Mouse (Mus musculus): ENCODE data around the gene Tead1. TPM values are rescaled to one million over a fixed set of nuclear protein-coding genes. Genes with fewer than 3 reads are reported as not detected.

The Tead1 gene
- polyA plus RNA-seq, 1 experiment: 210 TPM

DNA sequence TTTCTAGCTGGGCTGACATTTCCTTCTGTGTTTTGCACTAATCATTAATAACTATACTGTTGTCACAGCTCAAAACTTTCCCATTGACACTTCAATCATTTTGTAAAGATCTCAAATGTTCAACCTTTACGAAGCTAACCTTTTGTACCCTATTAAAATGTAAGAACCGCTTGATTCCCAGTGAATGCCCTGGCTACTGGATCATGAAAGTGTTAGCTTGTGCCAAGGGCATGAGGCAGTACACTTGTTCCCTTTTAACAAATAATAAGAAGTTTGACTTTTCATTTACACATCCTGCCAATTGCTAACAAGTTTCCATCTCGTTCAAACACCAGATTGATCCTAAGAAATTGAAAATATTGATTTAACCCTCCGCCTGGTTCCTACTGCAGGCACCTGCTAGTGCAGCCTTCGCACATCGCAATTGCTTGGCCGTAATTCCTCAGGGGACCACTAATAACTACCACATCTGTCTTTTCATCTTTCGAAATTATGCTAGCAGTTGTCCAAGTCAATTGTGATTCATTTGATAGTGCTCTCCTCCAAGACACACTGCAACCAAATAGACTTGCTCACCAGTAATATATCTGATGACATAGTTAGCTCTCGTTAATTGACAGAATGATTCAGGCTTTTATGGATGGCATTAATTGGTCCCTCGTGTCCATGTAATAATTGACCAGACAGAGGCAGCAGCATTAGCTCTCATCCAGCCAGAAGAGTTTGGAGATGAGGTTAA, 133.1 kb downstream of the Tead1 start:
- Histone ChIP-seq H3K27ac (ENCODE audit: insufficient read depth, low read length) (no peak overlapping the region), H3K9me3 (replicated peaks; ENCODE audit: control insufficient read depth, insufficient read depth, low read length, poor library complexity, severe bottlenecking) (no peaks in the 10 kb centered on the region), H3K9ac (ENCODE audit: low read depth, poor library complexity, severe bottlenecking) (no peak overlapping the region), H3K27me3 (ENCODE audit: control insufficient read depth, insufficient read depth, low read length, poor library complexity, severe bottlenecking) (no peaks in the 10 kb centered on the region), H3K36me3 (ENCODE audit: control insufficient read depth, insufficient read depth, low read length, poor library complexity, severe bottlenecking) (no peaks in the 10 kb centered on the region), H3K4me3 (ENCODE audit: low read depth, low read length) (no peak overlapping the region), H3K4me1 (ENCODE audit: control insufficient read depth, insufficient read depth, low read length) (peaks cover 15% of the 10 kb centered on the region)
- TF ChIP-seq CTCF (IDR thresholded peaks at IDR 0.05; ENCODE audit: low read depth, low read length): no peak

- H3K27me3 ChIP-seq (ENCODE audit: control insufficient read depth, insufficient read depth, low read length, poor library complexity, severe bottlenecking): no peaks in the 10 kb centered on the region
- peaks cover 16% of the 10 kb centered on the region for H3K4me1 ChIP-seq (ENCODE audit: control insufficient read depth, insufficient read depth, low read length)
Measured at GRCm38 (mm10) chr7:112813163-112813562, 134.0 kb downstream of the Tead1 start.

GRCm38 (mm10) chr7:112813731-112814306, 134.7 kb downstream of the Tead1 start:
- Histone ChIP-seq H3K9ac (ENCODE audit: low read depth, poor library complexity, severe bottlenecking) (no peak overlapping the region), H3K27me3 (ENCODE audit: control insufficient read depth, insufficient read depth, low read length, poor library complexity, severe bottlenecking) (no peaks in the 10 kb centered on the region), H3K36me3 (ENCODE audit: control insufficient read depth, insufficient read depth, low read length, poor library complexity, severe bottlenecking) (no peaks in the 10 kb centered on the region), H3K4me1 (ENCODE audit: control insufficient read depth, insufficient read depth, low read length) (peaks cover 14% of the 10 kb centered on the region), H3K9me3 (replicated peaks; ENCODE audit: control insufficient read depth, insufficient read depth, low read length, poor library complexity, severe bottlenecking) (no peaks in the 10 kb centered on the region), H3K27ac (ENCODE audit: insufficient read depth, low read length) (no peak overlapping the region), H3K4me3 (ENCODE audit: low read depth, low read length) (no peak overlapping the region)
- no peak for TF ChIP-seq EP300 (IDR thresholded peaks at IDR 0.05; ENCODE audit: insufficient read depth, low read depth, low read length)
- TF ChIP-seq POLR2A (IDR thresholded peaks at IDR 0.05; ENCODE audit: insufficient read depth, low read length): no peak
- no peak for TF ChIP-seq CTCF (IDR thresholded peaks at IDR 0.05; ENCODE audit: low read depth, low read length)

More at GRCm38 (mm10) chr7:112813163-112813562, 134.0 kb downstream of the Tead1 start:
- Histone ChIP-seq H3K27ac (ENCODE audit: insufficient read depth, low read length) (no peak overlapping the region), H3K36me3 (ENCODE audit: control insufficient read depth, insufficient read depth, low read length, poor library complexity, severe bottlenecking) (no peaks in the 10 kb centered on the region), H3K9me3 (replicated peaks; ENCODE audit: control insufficient read depth, insufficient read depth, low read length, poor library complexity, severe bottlenecking) (no peaks in the 10 kb centered on the region), H3K9ac (ENCODE audit: low read depth, poor library complexity, severe bottlenecking) (no peak overlapping the region), H3K4me3 (ENCODE audit: low read depth, low read length) (no peak overlapping the region)
- TF ChIP-seq EP300 (IDR thresholded peaks at IDR 0.05; ENCODE audit: insufficient read depth, low read depth, low read length): no peak
- peak; percentile 41 for TF ChIP-seq CTCF (IDR thresholded peaks at IDR 0.05; ENCODE audit: low read depth, low read length)
- no peak for TF ChIP-seq POLR2A (IDR thresholded peaks at IDR 0.05; ENCODE audit: insufficient read depth, low read length)

DNA sequence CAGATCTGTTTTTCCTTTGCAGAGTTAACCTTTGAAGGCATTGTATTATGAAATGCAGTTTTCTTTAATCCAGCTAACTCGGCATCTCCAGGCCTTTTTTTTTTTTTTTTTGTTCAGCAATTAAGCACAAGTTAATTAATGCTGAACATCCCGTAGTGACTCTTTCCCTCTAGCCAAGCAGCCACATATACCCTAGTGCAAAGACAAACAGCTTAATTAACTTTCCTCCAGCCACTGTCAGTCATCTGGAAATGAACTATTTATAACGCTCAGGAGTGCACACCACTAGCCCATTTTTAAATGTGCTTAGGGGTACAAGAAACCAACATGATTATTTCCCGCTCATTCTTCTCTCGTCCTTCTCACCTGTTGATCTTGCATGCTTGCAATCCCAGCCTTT, 136.9 kb downstream of the Tead1 start:
- Histone ChIP-seq H3K36me3 (ENCODE audit: control insufficient read depth, insufficient read depth, low read length, poor library complexity, severe bottlenecking) (no peaks in the 10 kb centered on the region), H3K4me1 (ENCODE audit: control insufficient read depth, insufficient read depth, low read length) (peaks cover 12% of the 10 kb centered on the region), H3K27me3 (ENCODE audit: control insufficient read depth, insufficient read depth, low read length, poor library complexity, severe bottlenecking) (no peaks in the 10 kb centered on the region), H3K4me3 (ENCODE audit: low read depth, low read length) (no peak overlapping the region), H3K27ac (ENCODE audit: insufficient read depth, low read length) (no peak overlapping the region), H3K9me3 (replicated peaks; ENCODE audit: control insufficient read depth, insufficient read depth, low read length, poor library complexity, severe bottlenecking) (no peaks in the 10 kb centered on the region), H3K9ac (ENCODE audit: low read depth, poor library complexity, severe bottlenecking) (no peak overlapping the region)
- TF ChIP-seq EP300 (IDR thresholded peaks at IDR 0.05; ENCODE audit: insufficient read depth, low read depth, low read length) (no peak), CTCF (IDR thresholded peaks at IDR 0.05; ENCODE audit: low read depth, low read length) (no peak), POLR2A (IDR thresholded peaks at IDR 0.05; ENCODE audit: insufficient read depth, low read length) (no peak)

GRCm38 (mm10) chr7:112819833-112820232, 140.7 kb downstream of the Tead1 start:
- Histone ChIP-seq H3K27me3 (ENCODE audit: control insufficient read depth, insufficient read depth, low read length, poor library complexity, severe bottlenecking) (no peaks in the 10 kb centered on the region), H3K27ac (ENCODE audit: insufficient read depth, low read length) (no peak overlapping the region), H3K9ac (ENCODE audit: low read depth, poor library complexity, severe bottlenecking) (no peak overlapping the region), H3K36me3 (ENCODE audit: control insufficient read depth, insufficient read depth, low read length, poor library complexity, severe bottlenecking) (no peaks in the 10 kb centered on the region), H3K9me3 (replicated peaks; ENCODE audit: control insufficient read depth, insufficient read depth, low read length, poor library complexity, severe bottlenecking) (no peaks in the 10 kb centered on the region), H3K4me1 (ENCODE audit: control insufficient read depth, insufficient read depth, low read length) (peaks cover 10% of the 10 kb centered on the region), H3K4me3 (ENCODE audit: low read depth, low read length) (no peak overlapping the region)
- TF ChIP-seq EP300 (IDR thresholded peaks at IDR 0.05; ENCODE audit: insufficient read depth, low read depth, low read length) (no peak), CTCF (IDR thresholded peaks at IDR 0.05; ENCODE audit: low read depth, low read length) (no peak), POLR2A (IDR thresholded peaks at IDR 0.05; ENCODE audit: insufficient read depth, low read length) (no peak)

DNA sequence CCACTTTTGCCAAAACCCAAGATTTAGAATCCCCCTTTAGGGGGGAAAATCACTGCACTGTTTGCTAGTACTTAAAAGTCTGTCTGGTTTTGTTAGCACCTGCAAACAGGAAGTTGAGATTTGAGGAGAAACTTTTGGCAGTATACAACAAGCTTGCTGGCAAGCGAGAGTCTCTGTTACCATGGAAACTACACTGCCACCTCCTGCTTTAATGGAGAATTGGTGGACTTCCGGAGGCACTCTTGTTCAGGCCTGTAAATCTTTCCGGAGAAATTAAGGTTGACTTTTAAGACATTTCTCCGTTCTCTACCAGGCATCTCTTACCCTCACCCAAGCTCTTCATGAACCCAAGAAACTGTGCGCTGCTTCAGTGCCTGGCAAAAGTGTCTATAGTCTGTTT, 143.8 kb downstream of the Tead1 start:
- peak overlapping the region; percentile 81 for H3K27ac ChIP-seq (ENCODE audit: insufficient read depth, low read length)
- peaks cover 10% of the 10 kb centered on the region for H3K4me1 ChIP-seq (ENCODE audit: control insufficient read depth, insufficient read depth, low read length)
- H3K36me3 ChIP-seq (ENCODE audit: control insufficient read depth, insufficient read depth, low read length, poor library complexity, severe bottlenecking): no peaks in the 10 kb centered on the region
- TF ChIP-seq EP300 (IDR thresholded peaks at IDR 0.05; ENCODE audit: insufficient read depth, low read depth, low read length) (no peak), CTCF (IDR thresholded peaks at IDR 0.05; ENCODE audit: low read depth, low read length) (no peak), POLR2A (IDR thresholded peaks at IDR 0.05; ENCODE audit: insufficient read depth, low read length) (no peak)
- no peaks in the 10 kb centered on the region for H3K27me3 ChIP-seq (ENCODE audit: control insufficient read depth, insufficient read depth, low read length, poor library complexity, severe bottlenecking)
- H3K9ac ChIP-seq (ENCODE audit: low read depth, poor library complexity, severe bottlenecking): no peak overlapping the region
- H3K9me3 ChIP-seq (replicated peaks; ENCODE audit: control insufficient read depth, insufficient read depth, low read length, poor library complexity, severe bottlenecking): no peaks in the 10 kb centered on the region
- H3K4me3 ChIP-seq (ENCODE audit: low read depth, low read length): no peak overlapping the region
